Mouse (Mus musculus): Measurements from ENCODE around the gene Plek2.

GRCm38 (mm10) chr12:78914458-78914857 is 7.7 kb upstream of the Plek2 start:
- TF ChIP-seq CTCF (IDR thresholded peaks at IDR 0.05; ENCODE audit: borderline replicate concordance, insufficient read depth, low read length) (no peak), POLR2A (IDR thresholded peaks at IDR 0.05; ENCODE audit: low read depth, low read length) (no peak)
